Mouse (Mus musculus): ENCODE measurements around the gene Ebf1. TPM values are rescaled to one million over a fixed set of nuclear protein-coding genes. Genes with fewer than 3 reads are reported as not detected.
A peak's percentile ranks its signal among the peaks of the same experiment; 100 is the strongest.
"Not testable (repeated sequence)": the region's sequence is repeated elsewhere in the genome, so short reads cannot be mapped to it uniquely, and the experiment has no call there.

Gene Ebf1
- 0.38 TPM in 1 of 2 replicates, not detected in the other for polyA plus RNA-seq (2012; ENCODE audit: insufficient read depth, low replicate concordance)

DNA sequence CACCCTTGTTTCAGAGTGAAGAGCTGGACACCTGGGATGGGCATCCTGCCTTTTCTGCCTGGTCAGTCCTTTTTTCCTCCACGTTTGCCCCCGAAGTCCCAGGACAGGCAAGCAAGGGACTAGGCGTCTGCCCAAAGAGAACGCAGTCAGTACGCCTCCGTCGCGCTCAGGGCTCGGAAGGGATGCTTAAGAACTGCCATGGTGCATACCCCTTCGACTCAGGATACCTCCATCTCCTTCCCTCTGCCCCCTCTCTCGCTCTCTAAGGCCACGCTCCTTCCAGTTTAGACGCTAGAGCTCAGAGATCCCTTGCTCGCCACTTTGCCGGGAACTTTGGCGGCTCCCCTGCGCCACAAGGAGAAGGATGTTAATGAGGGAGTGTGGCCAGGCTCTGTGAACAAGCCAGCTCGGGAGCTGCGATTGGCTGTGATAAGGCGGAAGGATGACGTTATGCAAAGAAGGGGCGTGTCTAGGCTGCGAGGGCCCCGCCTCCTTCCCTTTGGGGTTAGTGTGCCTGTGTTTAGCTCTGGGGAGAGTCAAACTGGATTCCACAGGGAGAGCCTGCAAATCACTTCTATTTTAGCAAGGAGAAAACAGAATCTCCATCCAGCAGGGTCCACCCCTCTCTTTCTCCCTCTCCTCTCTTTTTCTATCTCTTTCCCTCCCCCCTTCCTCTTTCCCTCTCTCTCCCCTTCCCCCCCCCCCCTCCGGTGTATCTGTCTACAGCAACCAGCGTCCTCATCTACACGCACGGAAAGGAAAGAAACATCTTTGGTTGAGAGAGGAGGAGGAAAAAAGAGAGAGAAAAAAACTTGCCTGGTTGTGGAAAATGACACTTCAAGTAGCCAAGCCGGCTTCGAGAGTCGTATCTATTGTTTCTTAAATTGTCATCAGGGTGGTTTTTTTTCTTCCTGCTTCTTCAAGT is at the start of gene Ebf1:
Gene Ebf1 (plus strand): TSS at position 530 of the 925 bp plus-strand sequence.
- peak within 1 kb of the TSS; percentile 91 for H3K4me3 ChIP-seq (replicated peaks)
- no peaks in the 10 kb centered on the region for H3K9me3 ChIP-seq
- H3K27me3 ChIP-seq (replicated peaks) = peaks cover 89% of the 10 kb centered on the region
- peaks cover 49% of the 10 kb centered on the region for H3K4me1 ChIP-seq
- no peaks in the 10 kb centered on the region for H3K36me3 ChIP-seq (replicated peaks; ENCODE audit: low read length)
- TF ChIP-seq GATA1 (IDR thresholded peaks at IDR 0.05; ENCODE audit: borderline replicate concordance, low read length) = no peak
- TF ChIP-seq FLI1 (IDR thresholded peaks at IDR 0.05; ENCODE audit: low read length) = no peak

DNA sequence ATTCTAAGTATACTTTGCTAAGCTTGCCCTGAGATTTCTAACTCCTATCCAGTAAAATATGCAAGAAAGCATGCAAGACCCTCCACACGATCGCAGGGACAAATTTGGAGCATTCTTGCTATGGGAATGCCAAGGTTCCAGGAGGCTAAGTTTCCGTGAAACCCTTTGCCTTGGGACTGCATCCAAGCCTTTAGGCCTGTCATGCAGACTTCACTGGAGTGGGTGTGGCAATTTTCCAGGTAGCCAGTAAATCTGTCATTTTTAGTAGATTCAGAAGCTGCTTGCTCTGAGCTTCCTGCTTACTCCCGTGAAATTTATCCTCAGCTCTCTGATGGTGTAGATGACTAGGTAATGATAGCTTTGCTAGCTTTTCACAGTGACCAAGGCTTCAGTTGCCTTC is 46.8 kb upstream of the Ebf1 start:
- peaks cover 28% of the 10 kb centered on the region for H3K36me3 ChIP-seq (replicated peaks; ENCODE audit: low read length)
- not testable (repeated sequence) for H3K4me3 ChIP-seq (replicated peaks); H3K9me3 ChIP-seq; H3K4me1 ChIP-seq; H3K27me3 ChIP-seq (replicated peaks)

DNA sequence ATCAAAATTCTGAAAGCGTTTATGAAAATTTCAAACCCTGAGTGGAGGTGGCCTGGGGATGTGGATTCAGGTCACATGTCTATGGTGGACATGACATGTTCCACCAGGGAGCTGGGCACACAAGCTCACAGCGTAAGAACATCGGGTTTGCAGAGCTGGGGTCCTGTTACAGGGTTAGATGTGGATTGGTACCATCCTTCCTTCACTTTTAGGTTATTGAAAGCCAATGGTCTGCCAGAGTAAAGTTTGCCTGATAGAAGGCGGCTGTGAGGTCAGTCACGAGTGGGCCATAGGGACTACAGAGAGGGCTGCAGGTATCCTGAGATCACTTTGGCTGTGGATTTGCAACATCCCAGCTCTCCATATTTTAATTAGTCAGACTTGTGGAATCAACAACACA is 44.3 kb upstream of the Ebf1 start:
- TF ChIP-seq FLI1 (IDR thresholded peaks at IDR 0.05; ENCODE audit: low read length) (no peak), GATA1 (IDR thresholded peaks at IDR 0.05; ENCODE audit: borderline replicate concordance, low read length) (no peak)
- Histone ChIP-seq H3K36me3 (replicated peaks; ENCODE audit: low read length) (peaks cover 5% of the 10 kb centered on the region), H3K9me3 (0 out of 2 replicates have a peak, but pooled peaks cover 3% of the 10 kb centered on the region), H3K27me3 (replicated peaks) (no peaks in the 10 kb centered on the region), H3K4me3 (replicated peaks) (no peak overlapping the region), H3K4me1 (no peaks in the 10 kb centered on the region)

GRCm38 (mm10) chr11:44573396-44573795 is 43.7 kb upstream of the Ebf1 start:
- H3K9me3 ChIP-seq = 0 out of 2 replicates have a peak, but pooled peaks cover 3% of the 10 kb centered on the region
- H3K36me3 ChIP-seq (replicated peaks; ENCODE audit: low read length) = peaks cover 5% of the 10 kb centered on the region
- TF ChIP-seq FLI1 (IDR thresholded peaks at IDR 0.05; ENCODE audit: low read length) (no peak), GATA1 (IDR thresholded peaks at IDR 0.05; ENCODE audit: borderline replicate concordance, low read length) (no peak)
- H3K4me3 ChIP-seq (replicated peaks) = no peak overlapping the region
- H3K4me1 ChIP-seq = no peaks in the 10 kb centered on the region
- no peaks in the 10 kb centered on the region for H3K27me3 ChIP-seq (replicated peaks)

GRCm38 (mm10) chr11:44574391-44574790 is 42.7 kb upstream of the Ebf1 start:
- H3K36me3 ChIP-seq (replicated peaks; ENCODE audit: low read length) = peaks cover 3% of the 10 kb centered on the region
- H3K27me3 ChIP-seq (replicated peaks) = no peaks in the 10 kb centered on the region
- H3K4me1 ChIP-seq = no peaks in the 10 kb centered on the region
- H3K9me3 ChIP-seq = 0 out of 2 replicates have a peak, but pooled peaks cover 2% of the 10 kb centered on the region
- TF ChIP-seq GATA1 (IDR thresholded peaks at IDR 0.05; ENCODE audit: borderline replicate concordance, low read length) (no peak), FLI1 (IDR thresholded peaks at IDR 0.05; ENCODE audit: low read length) (no peak)
- H3K4me3 ChIP-seq (replicated peaks) = no peak overlapping the region

DNA sequence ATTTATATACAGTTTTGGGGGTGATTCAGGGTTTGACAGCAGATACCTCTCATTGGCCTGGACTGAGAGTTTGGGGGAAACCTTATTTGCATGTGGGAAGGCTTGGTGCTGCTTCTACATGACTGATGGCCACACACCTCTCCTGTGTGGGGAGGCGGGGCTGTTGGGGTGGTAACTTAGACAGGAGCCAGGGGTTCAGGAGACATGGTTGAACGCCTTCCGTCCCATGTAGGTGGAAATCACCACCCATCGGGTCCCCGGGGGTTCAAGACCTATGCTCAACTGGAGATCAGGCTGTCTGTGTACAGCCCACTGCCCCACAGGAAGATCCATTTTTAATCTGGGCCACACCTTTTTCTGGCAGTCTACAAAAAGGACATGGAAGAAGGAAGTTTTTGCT is 42.3 kb upstream of the Ebf1 start:
- H3K27me3 ChIP-seq (replicated peaks) = no peaks in the 10 kb centered on the region

GRCm38 (mm10) chr11:44577911-44578310 is 39.2 kb upstream of the Ebf1 start:
- TF ChIP-seq GATA1 (IDR thresholded peaks at IDR 0.05; ENCODE audit: borderline replicate concordance, low read length) (no peak), FLI1 (IDR thresholded peaks at IDR 0.05; ENCODE audit: low read length) (no peak)
- H3K4me1 ChIP-seq = peaks cover 6% of the 10 kb centered on the region
- H3K4me3 ChIP-seq (replicated peaks) = no peak overlapping the region
- H3K36me3 ChIP-seq (replicated peaks; ENCODE audit: low read length) = no peaks in the 10 kb centered on the region
- H3K9me3 ChIP-seq = no peaks in the 10 kb centered on the region
- peaks cover 3% of the 10 kb centered on the region for H3K27me3 ChIP-seq (replicated peaks)

More for the DNA sequence above, 42.3 kb upstream of the Ebf1 start:
- Histone ChIP-seq H3K9me3 (no peaks in the 10 kb centered on the region), H3K4me1 (no peaks in the 10 kb centered on the region), H3K4me3 (replicated peaks) (no peak overlapping the region), H3K36me3 (replicated peaks; ENCODE audit: low read length) (no peaks in the 10 kb centered on the region)
- TF ChIP-seq GATA1 (IDR thresholded peaks at IDR 0.05; ENCODE audit: borderline replicate concordance, low read length) (no peak), FLI1 (IDR thresholded peaks at IDR 0.05; ENCODE audit: low read length) (no peak)

GRCm38 (mm10) chr11:44581277-44581683 is 35.8 kb upstream of the Ebf1 start:
- TF ChIP-seq GATA1 (IDR thresholded peaks at IDR 0.05; ENCODE audit: borderline replicate concordance, low read length) (no peak), FLI1 (IDR thresholded peaks at IDR 0.05; ENCODE audit: low read length) (no peak)
- H3K4me1 ChIP-seq = peaks cover 6% of the 10 kb centered on the region
- H3K27me3 ChIP-seq (replicated peaks) = peaks cover 3% of the 10 kb centered on the region
- H3K36me3 ChIP-seq (replicated peaks; ENCODE audit: low read length) = no peaks in the 10 kb centered on the region
- peak overlapping the region; percentile 66 for H3K4me3 ChIP-seq (replicated peaks)
- no peaks in the 10 kb centered on the region for H3K9me3 ChIP-seq

- TF ChIP-seq GATA1 (IDR thresholded peaks at IDR 0.05; ENCODE audit: borderline replicate concordance, low read length) (no peak), FLI1 (IDR thresholded peaks at IDR 0.05; ENCODE audit: low read length) (no peak)
- H3K27me3 ChIP-seq (replicated peaks) = peaks cover 5% of the 10 kb centered on the region
- no peak overlapping the region for H3K4me3 ChIP-seq (replicated peaks)
- no peaks in the 10 kb centered on the region for H3K9me3 ChIP-seq
- no peaks in the 10 kb centered on the region for H3K36me3 ChIP-seq (replicated peaks; ENCODE audit: low read length)
- peaks cover 8% of the 10 kb centered on the region for H3K4me1 ChIP-seq
Measured at GRCm38 (mm10) chr11:44586047-44586696, 30.9 kb upstream of the Ebf1 start.

- no peak for TF ChIP-seq FLI1 (IDR thresholded peaks at IDR 0.05; ENCODE audit: low read length)
- TF ChIP-seq GATA1 (IDR thresholded peaks at IDR 0.05; ENCODE audit: borderline replicate concordance, low read length) = no peak
- H3K27me3 ChIP-seq (replicated peaks) = peaks cover 5% of the 10 kb centered on the region
- H3K4me3 ChIP-seq (replicated peaks) = no peak overlapping the region
- H3K4me1 ChIP-seq = 0 out of 2 replicates have a peak, but pooled peaks cover 6% of the 10 kb centered on the region
- H3K9me3 ChIP-seq = no peaks in the 10 kb centered on the region
- H3K36me3 ChIP-seq (replicated peaks; ENCODE audit: low read length) = no peaks in the 10 kb centered on the region
Measured at GRCm38 (mm10) chr11:44593016-44593415, 24.1 kb upstream of the Ebf1 start.
